Mouse (Mus musculus) ES-E14 (cell line): ENCODE results near the gene Drc3.

ENCODE experiments used
- MAFK ChIP-seq: IDR thresholded peaks from 2 replicates; pipeline ENCODE4 v1.6.1; 2014; ENCODE audit warnings: mild to moderate bottlenecking, low read depth, low read length, inconsistent platforms; ENCODE audit not compliant: insufficient read depth
- ZC3H11A ChIP-seq: IDR thresholded peaks from 2 replicates; pipeline ENCODE4 v1.6.1; 2012; ENCODE audit warnings: low read depth, mild to moderate bottlenecking, inconsistent platforms, low read length, borderline replicate concordance

DNA sequence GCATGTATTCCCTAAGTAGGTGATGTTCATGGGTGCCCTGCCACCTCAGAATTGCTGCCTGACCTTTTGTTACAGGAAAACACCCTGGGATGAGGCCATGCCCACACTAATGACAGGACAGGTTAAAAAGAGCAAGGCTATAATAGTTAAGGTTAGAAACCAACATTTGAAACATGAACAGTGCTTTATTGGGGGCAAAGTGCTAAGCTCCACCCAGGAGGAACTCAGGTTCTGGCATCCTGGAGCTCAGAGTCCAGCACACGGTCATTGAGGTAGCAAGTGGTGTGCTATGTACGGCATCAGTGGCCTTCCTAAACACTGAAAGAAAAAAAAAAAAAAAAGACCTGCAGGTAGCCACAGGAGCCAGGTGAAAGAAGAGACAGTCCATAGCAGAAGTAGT lies 34.8 kb downstream of the Drc3 start:
- no peak for TF ChIP-seq MAFK
- TF ChIP-seq ZC3H11A: no peak
